Mouse (Mus musculus) heart, postnatal 0 days (tissue): ENCODE results near the gene Sephs2.

Experiments
- CTCF ChIP-seq: IDR thresholded peaks from 2 replicates; pipeline ENCODE4 v1.5.1; 2016; ENCODE audit warnings: antibody characterized with exemption, control low read depth, low read depth
- EP300 ChIP-seq: IDR thresholded peaks from 2 replicates; pipeline ENCODE4 v1.6.1; 2016; ENCODE audit warnings: antibody characterized with exemption, low read depth

- TF ChIP-seq CTCF (no peak), EP300 (peak; percentile 80; the same call in 1 of the 2 replicates)
Observed at GRCm38 (mm10) chr7:127232622-127233367, 41.1 kb downstream of the Sephs2 start, which contains the start of the genes Zfp553 and Sept1.
